In the genomic region with DNA sequence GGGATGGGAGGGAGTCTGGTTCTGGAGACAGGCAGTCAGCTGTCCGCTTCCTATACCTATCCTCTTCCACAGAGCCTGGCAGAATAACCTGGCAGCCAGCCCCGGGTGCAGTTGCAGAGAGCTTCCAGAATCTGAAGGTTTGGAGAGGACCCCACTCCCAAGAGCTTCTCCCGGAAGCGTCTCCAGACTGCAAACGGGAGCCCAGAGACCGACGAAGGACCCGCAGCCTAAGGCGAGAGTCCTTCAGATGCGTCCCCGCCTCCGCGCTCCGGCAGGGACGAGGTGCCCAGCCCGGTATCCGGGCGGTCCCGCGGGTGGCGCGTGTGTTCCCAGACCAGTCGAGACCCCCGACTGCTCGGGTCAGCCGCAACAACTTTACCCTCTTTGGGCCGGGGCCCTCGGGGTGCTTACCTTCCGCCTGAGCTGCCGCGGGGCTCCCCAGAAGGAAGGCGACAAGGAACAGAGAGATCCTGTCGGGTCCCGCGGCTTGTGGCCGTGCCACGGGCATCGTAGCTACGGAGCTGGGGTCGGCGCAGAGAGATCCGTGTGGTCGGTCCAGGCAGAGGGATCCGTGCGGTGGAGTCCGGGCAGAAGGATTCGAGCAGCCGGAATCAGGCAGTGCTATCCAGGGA, we compare ENCODE assay signal across 8 mouse cellular contexts. TPM values are rescaled to one million over a fixed set of nuclear protein-coding genes. Genes with fewer than 3 reads are reported as not detected.
DNase-seq lines count a peak whose midpoint lies in the region; ATAC-seq and TF ChIP-seq lines count a peak whose summit lies in the region.

No protein-coding gene starts in this region.

- ATAC-seq in kidney, embryonic 14.5 days (ENCODE audit: low FRiP score, low TSS enrichment): no peak
- peak; percentile 32 for ATAC-seq in forebrain, embryonic 16.5 days
- ATAC-seq in limb, embryonic 15.5 days (ENCODE audit: insufficient number of reproducible peaks, low FRiP score, low TSS enrichment, low read depth): no peak

- H3K9ac ChIP-seq in kidney, embryonic 14.5 days (ENCODE audit: low read depth, low read length): 0 out of 2 replicates have a peak overlapping the region, but pooled peaks have one; percentile 18
- H3K9ac ChIP-seq in forebrain, embryonic 16.5 days (replicated peaks; ENCODE audit: low read depth, low read length): peak overlapping the region; percentile 65
- no peak overlapping the region for H3K9ac ChIP-seq in limb, embryonic 15.5 days

- peak overlapping the region; percentile 40 for H3K4me2 ChIP-seq in kidney, embryonic 14.5 days (replicated peaks; ENCODE audit: low read depth, low read length)
- H3K4me2 ChIP-seq in forebrain, embryonic 16.5 days (ENCODE audit: low read length): peak overlapping the region; percentile 60
- peak overlapping the region; percentile 63 for H3K4me2 ChIP-seq in limb, embryonic 15.5 days

- TF ChIP-seq CTCF in cerebellum, adult 2 months (IDR thresholded peaks at IDR 0.05; ENCODE audit: borderline replicate concordance, insufficient read depth, low read depth, low read length): no peak

- no peak overlapping the region for H3K27ac ChIP-seq in kidney, embryonic 14.5 days (ENCODE audit: low read depth, low read length)
- peak overlapping the region; percentile 92 for H3K27ac ChIP-seq in cerebellum, adult 2 months (ENCODE audit: insufficient read depth, low read length)
- H3K27ac ChIP-seq in forebrain, embryonic 16.5 days (ENCODE audit: low read length): peak overlapping the region; percentile 68
- no peak overlapping the region for H3K27ac ChIP-seq in limb, embryonic 15.5 days

- TF ChIP-seq POLR2A in cerebellum, adult 2 months (IDR thresholded peaks at IDR 0.05; ENCODE audit: borderline replicate concordance, insufficient read depth, low read length): no peak

- peaks cover 5% of the 10 kb centered on the region; the same call in 1 of the 2 replicates for H3K4me1 ChIP-seq in kidney, embryonic 14.5 days (ENCODE audit: control insufficient read depth, insufficient read depth, low read length)
- H3K4me1 ChIP-seq in cerebellum, adult 2 months (ENCODE audit: control insufficient read depth, insufficient read depth, low read length): peaks cover 18% of the 10 kb centered on the region
- peaks cover 31% of the 10 kb centered on the region for H3K4me1 ChIP-seq in forebrain, embryonic 16.5 days (replicated peaks; ENCODE audit: control insufficient read depth, insufficient read depth, low read length)
- peaks cover 23% of the 10 kb centered on the region for H3K4me1 ChIP-seq in limb, embryonic 15.5 days

- no peak for DNase-seq in kidney, adult 11 months
- DNase-seq in cerebellum, adult 2 months: peak; percentile 81 to 85
- DNase-seq in T-cell, adult 2 months (ENCODE audit: low spot score): no peak
- DNase-seq in thymus, postnatal 4 days: no peak
- no peak for DNase-seq in lung, postnatal 10 days

- WGBS in kidney, embryonic 14.5 days: 1% methylated on average over 48 of the region's 48 CpGs
- WGBS in cerebellum, adult 2 months: under 1% methylated on average over 48 of the region's 48 CpGs
- WGBS in forebrain, embryonic 16.5 days: under 1% methylated on average over 48 of the region's 48 CpGs
- WGBS in limb, embryonic 15.5 days: 1% methylated on average over 48 of the region's 48 CpGs

- H3K27me3 ChIP-seq in kidney, embryonic 14.5 days (ENCODE audit: control insufficient read depth, insufficient read depth, low read length): peaks cover 55% of the 10 kb centered on the region
- no peaks in the 10 kb centered on the region for H3K27me3 ChIP-seq in cerebellum, adult 2 months (ENCODE audit: control insufficient read depth, insufficient read depth, low read length)
- peaks cover 3% of the 10 kb centered on the region; the same call in 1 of the 2 replicates for H3K27me3 ChIP-seq in forebrain, embryonic 16.5 days (replicated peaks; ENCODE audit: control insufficient read depth, insufficient read depth, low read length)
- peaks cover 92% of the 10 kb centered on the region for H3K27me3 ChIP-seq in limb, embryonic 15.5 days

- H3K4me3 ChIP-seq in kidney, embryonic 14.5 days (ENCODE audit: low read length): peak overlapping the region; percentile 34
- peak overlapping the region; percentile 86 for H3K4me3 ChIP-seq in cerebellum, adult 2 months (replicated peaks; ENCODE audit: insufficient read depth, low read depth, low read length)
- peak overlapping the region; percentile 54 for H3K4me3 ChIP-seq in forebrain, embryonic 16.5 days (replicated peaks; ENCODE audit: low read length)
- H3K4me3 ChIP-seq in limb, embryonic 15.5 days: peak overlapping the region; percentile 38

- no peaks in the 10 kb centered on the region for H3K36me3 ChIP-seq in kidney, embryonic 14.5 days (ENCODE audit: control insufficient read depth, insufficient read depth, low read length)
- no peaks in the 10 kb centered on the region for H3K36me3 ChIP-seq in forebrain, embryonic 16.5 days (ENCODE audit: control insufficient read depth, insufficient read depth)
- H3K36me3 ChIP-seq in limb, embryonic 15.5 days: no peaks in the 10 kb centered on the region

- H3K9me3 ChIP-seq in kidney, embryonic 14.5 days (ENCODE audit: control insufficient read depth, low read length): no peaks in the 10 kb centered on the region
- H3K9me3 ChIP-seq in forebrain, embryonic 16.5 days (ENCODE audit: control insufficient read depth, low read length): no peaks in the 10 kb centered on the region
- no peaks in the 10 kb centered on the region for H3K9me3 ChIP-seq in limb, embryonic 15.5 days

RNA-seq across cellular contexts. Expression of gene Sez6l, which starts 0.5 kb away (rescaled TPM):
- polyA plus RNA-seq in kidney, embryonic 14.5 days (2014; fragmentation: Nextera tagmentation; extraction: Ambion mirVana): 0.23 and 0.26 TPM in 2 replicates
- 81.5 and 93.9 TPM in 2 replicates for polyA plus RNA-seq in cerebellum, adult 2 months (2012; rRNA removed)
- polyA plus RNA-seq in forebrain, embryonic 16.5 days (2015; fragmentation: Nextera tagmentation; extraction: Ambion mirVana): 32.2 and 41.9 TPM in 2 replicates
- polyA plus RNA-seq in limb, embryonic 15.5 days (2015; fragmentation: Nextera tagmentation; extraction: Ambion mirVana): 0.97 and 1.4 TPM in 2 replicates

Comparison
In these comparisons a context has a peak if more than half of its experiments do, and no peak if none do; other contexts are left out.
1. H3K27ac ChIP-seq: peak in cerebellum, adult 2 months (single experiment) and forebrain, embryonic 16.5 days (single experiment); none in kidney, embryonic 14.5 days (single experiment) and limb, embryonic 15.5 days (single experiment).
2. H3K4me3 ChIP-seq: peak in every context shown above with its lines; median percentile 86 in cerebellum, adult 2 months; 54 in forebrain, embryonic 16.5 days; 38 in limb, embryonic 15.5 days; 34 in kidney, embryonic 14.5 days.
3. DNase-seq: peak in cerebellum, adult 2 months (2 of 2); none in kidney, adult 11 months (single experiment), T-cell, adult 2 months (single experiment), thymus, postnatal 4 days (single experiment) and lung, postnatal 10 days (single experiment).
4. RNA of gene Sez6l, which starts 0.5 kb away (polyA plus RNA-seq): 81.5 to 93.9 TPM in cerebellum, adult 2 months and 32.2 to 41.9 TPM in forebrain, embryonic 16.5 days; 0.97 to 1.4 TPM in limb, embryonic 15.5 days and 0.23 to 0.26 TPM in kidney, embryonic 14.5 days; every median in the first group is over 10 times any median in the second.
5. Peak in every context shown above with its lines, with median percentiles within 50 percentile points of each other: H3K4me2 ChIP-seq.